Mouse (Mus musculus) CH12.LX (cell line): ENCODE data around the gene Erh. TPM values are rescaled to one million over a fixed set of nuclear protein-coding genes. Genes with fewer than 3 reads are reported as not detected.

Experiments
- polyA plus RNA-seq: library from polyadenylated mRNA; unstranded; fragments of >175 nt; gene quantifications from 2 replicates; pipeline ENCODE4 v1.2.1, GENCODE M21; 2012; ENCODE audit warnings: low read depth; ENCODE audit not compliant: insufficient read length
- total RNA-seq, 2 experiments: library from RNA; depleted of rRNA; stranded (reverse); fragments of 300-350 nt in 1 of 2; fragments of >200 nt in 1 of 2; gene quantifications; 2 replicates each; pipeline ENCODE4 v1.2.3; 2012 to 2014

Erh gene
- total and polyA plus RNA-seq, 3 experiments, result 227 to 315 (median 229) TPM

Other genes with a start within 250 kb of the Erh start
- gene Dcaf5, start 207.7 kb downstream of the Erh start, total RNA-seq (2012; rRNA removed), result 11.0 and 13.0 TPM in 2 replicates
- 8.2 and 9.2 TPM in 2 replicates for gene Dcaf5, start 207.7 kb downstream of the Erh start, total RNA-seq (2014; rRNA removed)
- gene Dcaf5, start 207.7 kb downstream of the Erh start, polyA plus RNA-seq, result 13.2 and 15.2 TPM in 2 replicates
- 10.6 and 15.0 TPM in 2 replicates for gene Exd2, start 181.2 kb downstream of the Erh start, total RNA-seq (2012; rRNA removed)
- 11.3 and 12.8 TPM in 2 replicates for gene Exd2, start 181.2 kb downstream of the Erh start, total RNA-seq (2014; rRNA removed)
- 8.8 and 11.2 TPM in 2 replicates for gene Exd2, start 181.2 kb downstream of the Erh start, polyA plus RNA-seq
- 0.13 TPM in 1 of 2 replicates, not detected in the other for gene Galnt16, start 126.1 kb downstream of the Erh start, total RNA-seq (2012; rRNA removed)
- not detected in 2 replicates for gene Galnt16, start 126.1 kb downstream of the Erh start, total RNA-seq (2014; rRNA removed)
- gene Galnt16, start 126.1 kb downstream of the Erh start, polyA plus RNA-seq, result not detected in 2 replicates
- gene Slc39a9, start 458 bp downstream of the Erh start, total RNA-seq (2012; rRNA removed), result 8.0 and 8.7 TPM in 2 replicates
- 7.8 and 9.1 TPM in 2 replicates for gene Slc39a9, start 458 bp downstream of the Erh start, total RNA-seq (2014; rRNA removed)
- 17.1 and 22.5 TPM in 2 replicates for gene Slc39a9, start 458 bp downstream of the Erh start, polyA plus RNA-seq
- gene Plekhd1, start 48.2 kb upstream of the Erh start, total RNA-seq (2012; rRNA removed), result 0.08 TPM in 1 of 2 replicates, not detected in the other
- not detected in 2 replicates for gene Plekhd1, start 48.2 kb upstream of the Erh start, total RNA-seq (2014; rRNA removed)
- gene Plekhd1, start 48.2 kb upstream of the Erh start, polyA plus RNA-seq, result 0.34 TPM in 1 of 2 replicates, not detected in the other
- gene Ccdc177, start 116.3 kb upstream of the Erh start, total RNA-seq (2012; rRNA removed), result not detected in 2 replicates
- not detected in 2 replicates for gene Ccdc177, start 116.3 kb upstream of the Erh start, total RNA-seq (2014; rRNA removed)
- gene Ccdc177, start 116.3 kb upstream of the Erh start, polyA plus RNA-seq, result not detected in 2 replicates
- 6.4 and 8.7 TPM in 2 replicates for gene Susd6, start 146.2 kb upstream of the Erh start, total RNA-seq (2012; rRNA removed)
- gene Susd6, start 146.2 kb upstream of the Erh start, total RNA-seq (2014; rRNA removed), result 5.6 and 7.8 TPM in 2 replicates
- 9.5 and 11.0 TPM in 2 replicates for gene Susd6, start 146.2 kb upstream of the Erh start, polyA plus RNA-seq